Mouse (Mus musculus): ENCODE measurements around the gene Impg2.

The Impg2 gene

GRCm38 (mm10) chr16:56204051-56204450, at the start of gene Impg2:
Impg2 (plus strand) TSS chr16:56204313.
- DNase-seq, result no peak

GRCm38 (mm10) chr16:56163466-56163865, 40.6 kb upstream of the Impg2 start:
- DNase-seq, result no peak

GRCm38 (mm10) chr16:56170247-56170646, 33.9 kb upstream of the Impg2 start:
- DNase-seq, result no peak

- DNase-seq, result peak; percentile 8
These were observed 28.1 kb upstream of the Impg2 start for GRCm38 (mm10) chr16:56175867-56176581.

- no peak for DNase-seq
These were observed 17.2 kb upstream of the Impg2 start for GRCm38 (mm10) chr16:56186863-56187262.

GRCm38 (mm10) chr16:56188198-56188597, 15.9 kb upstream of the Impg2 start:
- DNase-seq, result no peak

- DNase-seq, result no peak
These were observed 8.6 kb downstream of the Impg2 start for GRCm38 (mm10) chr16:56212740-56213139.

GRCm38 (mm10) chr16:56227686-56228085, 23.6 kb downstream of the Impg2 start:
- no peak for DNase-seq

- DNase-seq, result no peak
These were observed 25.3 kb downstream of the Impg2 start for GRCm38 (mm10) chr16:56229455-56229854.

- peak; percentile 21 for DNase-seq
These were observed 27.2 kb downstream of the Impg2 start for GRCm38 (mm10) chr16:56231300-56231699.

- DNase-seq, result no peak
These were observed 28.6 kb downstream of the Impg2 start for GRCm38 (mm10) chr16:56232736-56233135.

- DNase-seq, result no peak
These were observed 41.9 kb downstream of the Impg2 start for GRCm38 (mm10) chr16:56246031-56246430.

GRCm38 (mm10) chr16:56273917-56274316, 69.8 kb downstream of the Impg2 start:
- no peak for DNase-seq

GRCm38 (mm10) chr16:56279060-56279459, 74.9 kb downstream of the Impg2 start:
- no peak for DNase-seq

GRCm38 (mm10) chr16:56279752-56280151, 75.6 kb downstream of the Impg2 start:
- DNase-seq, result no peak

GRCm38 (mm10) chr16:56281336-56281735, 77.2 kb downstream of the Impg2 start:
- DNase-seq, result no peak

GRCm38 (mm10) chr16:56283330-56283729, 79.2 kb downstream of the Impg2 start:
- DNase-seq, result no peak

GRCm38 (mm10) chr16:56283873-56284272, 79.8 kb downstream of the Impg2 start:
- no peak for DNase-seq

GRCm38 (mm10) chr16:56286076-56286475, 82.0 kb downstream of the Impg2 start:
- no peak for DNase-seq

GRCm38 (mm10) chr16:56286977-56287376, 82.9 kb downstream of the Impg2 start:
- no peak for DNase-seq

GRCm38 (mm10) chr16:56294887-56295286, 90.8 kb downstream of the Impg2 start:
- DNase-seq, result no peak

- DNase-seq, result no peak
These were observed 92.0 kb downstream of the Impg2 start for GRCm38 (mm10) chr16:56295888-56296648.

GRCm38 (mm10) chr16:56298248-56298647, 94.1 kb downstream of the Impg2 start:
- DNase-seq, result no peak

GRCm38 (mm10) chr16:56298836-56299235, 94.7 kb downstream of the Impg2 start:
- no peak for DNase-seq
